Mouse (Mus musculus) spleen, adult 2 months (tissue): ENCODE data around the gene Gm28305. TPM values are rescaled to one million over a fixed set of nuclear protein-coding genes. Genes with fewer than 3 reads are reported as not detected.

Source experiments
- DNase-seq, 2 experiments: peaks; one replicate each; pipeline versions ENCODE4 v3.0.0 to v3.0.0-alpha.2; 2012 to 2021; ENCODE audit warnings: low spot score in 2 of 2, low read depth in 1 of 2
- H3K27ac ChIP-seq: fragments of 200-500 bp; 2 replicates; pipeline ENCODE4 v1.5.1; 2012; ENCODE audit warnings: low read length, inconsistent platforms; ENCODE audit not compliant: insufficient read depth
- H3K27me3 ChIP-seq: fragments of 200-500 bp; 2 replicates; pipeline ENCODE4 v1.6.1; 2012; ENCODE audit warnings: mild to moderate bottlenecking, moderate library complexity, low read length, inconsistent platforms; ENCODE audit not compliant: control insufficient read depth, insufficient read depth
- H3K36me3 ChIP-seq: fragments of 200-500 bp; 2 replicates; pipeline ENCODE4 v1.6.1; 2012; ENCODE audit warnings: mild to moderate bottlenecking, low read length, inconsistent platforms; ENCODE audit not compliant: control insufficient read depth, insufficient read depth
- H3K4me1 ChIP-seq: fragments of 200-500 bp; 2 replicates; pipeline ENCODE4 v1.6.1; 2011; ENCODE audit warnings: inconsistent platforms; ENCODE audit not compliant: control insufficient read depth, insufficient read depth, insufficient read length
- H3K4me3 ChIP-seq: fragments of 200-500 bp; 2 replicates; pipeline ENCODE4 v1.5.1; 2011; ENCODE audit warnings: mild to moderate bottlenecking, inconsistent platforms; ENCODE audit not compliant: insufficient read depth, insufficient read length; ENCODE audit errors: extremely low read depth
- CTCF ChIP-seq: fragments of 200-500 bp; IDR thresholded peaks from 2 replicates; pipeline ENCODE4 v1.5.1; 2011; ENCODE audit warnings: mild to moderate bottlenecking, inconsistent platforms; ENCODE audit not compliant: insufficient read depth, insufficient read length, insufficient replicate concordance; ENCODE audit errors: extremely low read depth
- POLR2A ChIP-seq: fragments of 200-500 bp; IDR thresholded peaks from 2 replicates; pipeline ENCODE4 v1.6.1; 2011; ENCODE audit warnings: low read depth, low read length, inconsistent platforms
- WGBS: fragments of 180-500 bp; shearing (Covaris S2); methylation state at CpG from one replicate; pipeline ENCODE4 v1.1.7; 2018; 5-methylcytosine and 5-hydroxymethylcytosine counted together
- polyA plus RNA-seq: library from polyadenylated mRNA; depleted of rRNA; stranded (reverse); fragments of >200 nt; gene quantifications from 2 replicates; pipeline ENCODE4 v1.2.3, GENCODE M21; 2012; rRNA removed

Gene Gm28305
- polyA plus RNA-seq, result not detected in 2 replicates

GRCm38 (mm10) chr9:104040362-104040761, at the start of gene Gm28305:
TSS of gene Gm28305 (plus strand) at chr9:104040662.
- Histone ChIP-seq H3K36me3 (no peaks in the 10 kb centered on the region), H3K27ac (no peak within 1 kb of the TSS), H3K27me3 (no peaks in the 10 kb centered on the region), H3K4me1 (no peaks in the 10 kb centered on the region; the same call in 1 of the 2 replicates), H3K4me3 (no peak within 1 kb of the TSS)
- TF ChIP-seq CTCF (no peak), POLR2A (no peak)
- 83% methylated on average over 2 of the region's 2 CpGs for WGBS
- no peak for DNase-seq

GRCm38 (mm10) chr9:103996496-103996895, 44.0 kb upstream of the Gm28305 start:
- Histone ChIP-seq H3K4me1 (no peaks in the 10 kb centered on the region), H3K27me3 (no peaks in the 10 kb centered on the region), H3K27ac (no peak overlapping the region), H3K36me3 (no peaks in the 10 kb centered on the region), H3K4me3 (no peak overlapping the region)
- TF ChIP-seq POLR2A, result no peak
- TF ChIP-seq CTCF, result no peak
- DNase-seq, result peak; percentile 32 to 43
- WGBS, result 5% methylated on average over 2 of the region's 2 CpGs

- Histone ChIP-seq H3K36me3 (no peaks in the 10 kb centered on the region), H3K27ac (no peak overlapping the region), H3K4me1 (peaks cover 4% of the 10 kb centered on the region), H3K27me3 (no peaks in the 10 kb centered on the region), H3K4me3 (no peak overlapping the region)
- TF ChIP-seq CTCF, result no peak
- TF ChIP-seq POLR2A, result no peak
- DNase-seq, result no peak
- WGBS, result 79% methylated on average over 3 of the region's 3 CpGs
These were observed 39.9 kb upstream of the Gm28305 start for GRCm38 (mm10) chr9:104000601-104001000.

GRCm38 (mm10) chr9:104001921-104002859, 38.3 kb upstream of the Gm28305 start, which contains the start of gene Nphp3:
TSS of gene Nphp3 (plus strand) at chr9:104002544.
- H3K27ac ChIP-seq, result peak within 1 kb of the TSS; percentile 65

GRCm38 (mm10) chr9:104002913-104003330, 37.5 kb upstream of the Gm28305 start:
- TF ChIP-seq CTCF (peak; percentile 58; the same call in 1 of the 2 replicates), POLR2A (no peak)
- 1% methylated on average over 37 of the region's 37 CpGs for WGBS
- H3K4me1 ChIP-seq, result peaks cover 4% of the 10 kb centered on the region
- no peaks in the 10 kb centered on the region for H3K36me3 ChIP-seq
- H3K4me3 ChIP-seq, result peak overlapping the region; percentile 64
- H3K27me3 ChIP-seq, result no peaks in the 10 kb centered on the region
- peak; percentile 41 to 63 for DNase-seq
- peak overlapping the region; percentile 52; the same call in 1 of the 2 replicates for H3K27ac ChIP-seq

More at GRCm38 (mm10) chr9:104001921-104002859, 38.3 kb upstream of the Gm28305 start, which contains the start of gene Nphp3:
- DNase-seq, result peak; percentile 99
- Histone ChIP-seq H3K4me3 (peak within 1 kb of the TSS; percentile 69), H3K4me1 (peaks cover 4% of the 10 kb centered on the region), H3K36me3 (no peaks in the 10 kb centered on the region), H3K27me3 (no peaks in the 10 kb centered on the region)
- WGBS, result under 1% methylated on average over 55 of the region's 55 CpGs
- TF ChIP-seq CTCF (no peak), POLR2A (0 out of 2 replicates have a peak, but pooled peaks have one; percentile 6)

- DNase-seq, result no peak
- H3K4me1 ChIP-seq, result no peaks in the 10 kb centered on the region
- TF ChIP-seq CTCF (no peak), POLR2A (no peak)
- WGBS, result 75% methylated on average over 1 of the region's 1 CpGs
- H3K4me3 ChIP-seq, result no peak overlapping the region
- H3K27me3 ChIP-seq, result no peaks in the 10 kb centered on the region
- H3K36me3 ChIP-seq, result no peaks in the 10 kb centered on the region
- H3K27ac ChIP-seq, result no peak overlapping the region
These were observed 25.9 kb upstream of the Gm28305 start for GRCm38 (mm10) chr9:104014526-104014925.
